Mouse (Mus musculus): Measurements from ENCODE around the gene Utp14b.

DNA sequence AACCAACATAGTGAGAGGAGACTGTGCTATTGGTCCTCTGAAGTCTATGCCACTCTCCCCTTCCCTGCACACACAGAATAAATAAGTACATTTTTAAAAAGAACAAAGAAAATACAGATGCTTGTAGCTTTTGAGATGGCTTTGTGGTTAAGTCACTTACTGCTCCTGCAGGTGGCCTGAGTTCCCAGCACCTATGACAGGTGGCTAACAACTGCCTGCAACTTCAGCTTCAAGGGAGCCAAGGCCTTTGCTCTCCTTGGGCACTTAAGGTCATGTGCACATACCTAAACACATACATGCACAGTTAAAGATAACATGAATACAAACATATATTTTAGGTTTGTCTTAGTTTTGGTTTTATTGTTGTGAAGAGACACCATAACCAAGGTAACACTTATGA lies 17.0 kb upstream of the Utp14b start:
- TF ChIP-seq TAL1 (IDR thresholded peaks at IDR 0.05; ENCODE audit: low read length), result no peak
- TF ChIP-seq GATA1 (IDR thresholded peaks at IDR 0.05; ENCODE audit: low read length), result no peak

All from erythroblast, embryonic 14.5 days (primary cell).